In the genomic region with DNA sequence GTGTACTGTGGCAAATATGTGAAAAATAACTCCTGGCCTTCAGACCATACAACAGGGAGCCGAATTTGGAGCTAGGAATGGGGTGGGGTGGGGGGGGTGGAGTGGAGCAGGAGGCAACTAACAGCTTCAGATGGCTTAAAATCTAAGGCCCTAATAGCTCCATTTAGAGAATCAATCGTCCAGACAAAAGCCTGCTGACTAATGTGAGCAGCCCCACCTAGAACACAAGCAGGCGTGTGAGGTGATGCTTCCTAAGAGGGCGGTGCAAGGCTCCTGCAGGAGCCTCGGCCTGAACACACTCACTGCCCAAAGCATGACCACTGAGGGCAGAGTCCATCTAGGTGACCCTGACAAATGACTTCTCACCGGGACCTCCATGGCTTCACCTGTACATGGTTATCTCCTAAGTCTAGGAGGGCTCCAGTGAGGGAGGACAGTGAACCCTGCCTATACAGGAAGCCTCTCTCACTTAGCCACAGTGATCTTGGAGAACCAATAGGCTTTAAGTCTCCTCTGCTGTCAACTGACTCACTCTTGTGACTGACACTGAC, we compare ENCODE assay signal across 23 mouse cellular contexts. TPM values are rescaled to one million over a fixed set of nuclear protein-coding genes. Genes with fewer than 3 reads are reported as not detected.
DNase-seq lines count a peak whose midpoint lies in the region; ATAC-seq and TF ChIP-seq lines count a peak whose summit lies in the region.
"Had no signal": no experiment of that assay in that cellular context is flagged by ENCODE, and none has a peak within 500 bp of the region (broad histone marks: within the 10 kb centered on the region; RNA-seq: fewer than 3 reads in every experiment).

No protein-coding gene starts in this region.

- no peaks in the 10 kb centered on the region for H3K4me1 ChIP-seq in intestine, postnatal 0 days (replicated peaks; ENCODE audit: control insufficient read depth, insufficient read depth, low read length)
- H3K4me1 ChIP-seq in intestine, embryonic 15.5 days (replicated peaks) = no peaks in the 10 kb centered on the region
- no peaks in the 10 kb centered on the region for H3K4me1 ChIP-seq in stomach, postnatal 0 days (replicated peaks; ENCODE audit: control insufficient read depth, insufficient read depth)
- no peaks in the 10 kb centered on the region for H3K4me1 ChIP-seq in hindbrain, embryonic 14.5 days (replicated peaks; ENCODE audit: control insufficient read depth, insufficient read depth, low read length)
- H3K4me1 ChIP-seq: heart, embryonic 13.5 days; hindbrain, embryonic 12.5 days had no signal

- no peak overlapping the region for H3K27ac ChIP-seq in intestine, postnatal 0 days (ENCODE audit: low read depth, low read length)
- H3K27ac ChIP-seq in intestine, embryonic 15.5 days = no peak overlapping the region
- H3K27ac ChIP-seq in stomach, postnatal 0 days (replicated peaks) = no peak overlapping the region
- H3K27ac ChIP-seq in hindbrain, embryonic 14.5 days = no peak overlapping the region
- H3K27ac ChIP-seq: heart, adult 2 months; heart, embryonic 10.5 days; heart, embryonic 13.5 days; hindbrain, embryonic 12.5 days had no signal

- peaks cover 76% of the 10 kb centered on the region for H3K36me3 ChIP-seq in intestine, postnatal 0 days (ENCODE audit: control insufficient read depth, insufficient read depth)
- H3K36me3 ChIP-seq in intestine, embryonic 15.5 days = peaks cover 31% of the 10 kb centered on the region
- peaks cover 22% of the 10 kb centered on the region for H3K36me3 ChIP-seq in stomach, postnatal 0 days (ENCODE audit: control insufficient read depth, insufficient read depth, low read length)
- H3K36me3 ChIP-seq in hindbrain, embryonic 14.5 days (replicated peaks; ENCODE audit: control insufficient read depth, insufficient read depth) = peaks cover 97% of the 10 kb centered on the region

- H3K4me3 ChIP-seq in intestine, postnatal 0 days (ENCODE audit: low read depth, low read length) = no peak overlapping the region
- H3K4me3 ChIP-seq in intestine, embryonic 15.5 days (replicated peaks) = no peak overlapping the region
- no peak overlapping the region for H3K4me3 ChIP-seq in stomach, postnatal 0 days (ENCODE audit: low read depth, low read length)
- no peak overlapping the region for H3K4me3 ChIP-seq in hindbrain, embryonic 14.5 days (replicated peaks; ENCODE audit: low read length)
- H3K4me3 ChIP-seq: heart, adult 2 months; heart, embryonic 10.5 days; heart, embryonic 13.5 days; hindbrain, embryonic 12.5 days had no signal

- peak; percentile 50 for DNase-seq in ES-CJ7 (ENCODE audit: low read depth, low spot score)
- DNase-seq in R1 (ENCODE audit: low read depth, low spot score) = peak; percentile 45
- peak; percentile 34 for DNase-seq in stomach, postnatal 0 days (ENCODE audit: low spot score)
- DNase-seq in adrenal gland, adult 8-10 months = no peak
- DNase-seq in hindbrain, embryonic 14.5 days (ENCODE audit: low spot score) = no peak
- DNase-seq: adrenal gland, adult 2 months; adrenal gland, postnatal 25 days; B cell, adult 2 months; cerebellum, adult 11-12 months; cerebellum, adult 8-10 months; cerebellum, postnatal 10 days; forebrain, postnatal 0 days; gastrocnemius, postnatal 25 days; heart, adult 2 months had no signal

- H3K9ac ChIP-seq in intestine, postnatal 0 days (ENCODE audit: low read depth, low read length) = no peak overlapping the region
- no peak overlapping the region for H3K9ac ChIP-seq in intestine, embryonic 15.5 days
- no peak overlapping the region for H3K9ac ChIP-seq in stomach, postnatal 0 days (ENCODE audit: low read length)
- no peak overlapping the region for H3K9ac ChIP-seq in hindbrain, embryonic 14.5 days
- H3K9ac ChIP-seq: forebrain, postnatal 0 days; heart, embryonic 13.5 days; hindbrain, embryonic 12.5 days had no signal

- no peak for TF ChIP-seq EP300 in stomach, postnatal 0 days (optimal IDR thresholded peaks at IDR 0.05)

- no peak overlapping the region for H3K4me2 ChIP-seq in intestine, postnatal 0 days (replicated peaks; ENCODE audit: low read depth)
- no peak overlapping the region for H3K4me2 ChIP-seq in intestine, embryonic 15.5 days (replicated peaks)
- H3K4me2 ChIP-seq in stomach, postnatal 0 days (replicated peaks; ENCODE audit: low read depth) = no peak overlapping the region
- H3K4me2 ChIP-seq in hindbrain, embryonic 14.5 days (replicated peaks) = no peak overlapping the region
- H3K4me2 ChIP-seq: heart, embryonic 13.5 days; hindbrain, embryonic 12.5 days had no signal

- 0 out of 2 replicates have a peak, but pooled peaks have one; percentile 22 for ATAC-seq in intestine, postnatal 0 days
- no peak for ATAC-seq in intestine, embryonic 15.5 days
- ATAC-seq in stomach, postnatal 0 days (ENCODE audit: low FRiP score, low TSS enrichment) = peak; percentile 79
- no peak for ATAC-seq in hindbrain, embryonic 14.5 days (ENCODE audit: low FRiP score)
- ATAC-seq: forebrain, embryonic 14.5 days; hindbrain, embryonic 16.5 days; intestine, embryonic 16.5 days had no signal

- no peak for TF ChIP-seq CTCF in intestine, postnatal 0 days (IDR thresholded peaks at IDR 0.05; ENCODE audit: low read depth)
- no peak for TF ChIP-seq CTCF in stomach, postnatal 0 days (IDR thresholded peaks at IDR 0.05; ENCODE audit: low read depth)

- H3K27me3 ChIP-seq in intestine, postnatal 0 days (replicated peaks; ENCODE audit: control insufficient read depth, insufficient read depth, low read length) = no peaks in the 10 kb centered on the region
- no peaks in the 10 kb centered on the region for H3K27me3 ChIP-seq in intestine, embryonic 15.5 days (replicated peaks)
- H3K27me3 ChIP-seq in stomach, postnatal 0 days (ENCODE audit: control insufficient read depth, insufficient read depth, low read length) = no peaks in the 10 kb centered on the region
- no peaks in the 10 kb centered on the region for H3K27me3 ChIP-seq in hindbrain, embryonic 14.5 days (ENCODE audit: control insufficient read depth, insufficient read depth, low read length)
- H3K27me3 ChIP-seq: CH12.LX; heart, embryonic 13.5 days; hindbrain, embryonic 12.5 days had no signal

- H3K9me3 ChIP-seq in intestine, postnatal 0 days (ENCODE audit: control insufficient read depth) = no peaks in the 10 kb centered on the region
- no peaks in the 10 kb centered on the region for H3K9me3 ChIP-seq in intestine, embryonic 15.5 days
- no peaks in the 10 kb centered on the region for H3K9me3 ChIP-seq in stomach, postnatal 0 days (ENCODE audit: control insufficient read depth, low read length)
- no peaks in the 10 kb centered on the region for H3K9me3 ChIP-seq in hindbrain, embryonic 14.5 days (ENCODE audit: control insufficient read depth, low read length)
- H3K9me3 ChIP-seq: heart, embryonic 10.5 days; heart, embryonic 13.5 days; hindbrain, embryonic 12.5 days had no signal

- 72% methylated on average over 6 of the region's 6 CpGs for WGBS in intestine, postnatal 0 days
- WGBS in intestine, embryonic 15.5 days = 78% methylated on average over 6 of the region's 6 CpGs
- WGBS in stomach, postnatal 0 days = 57% methylated on average over 6 of the region's 6 CpGs
- 87% methylated on average over 6 of the region's 6 CpGs for WGBS in hindbrain, embryonic 14.5 days

RNA-seq across cellular contexts. Expression of gene Trpc4ap, which starts 28.2 kb away (rescaled TPM):
- polyA plus RNA-seq in intestine, postnatal 0 days (2015; fragmentation: Nextera tagmentation; extraction: Ambion mirVana) = 64.8 and 67.5 TPM in 2 replicates
- polyA plus RNA-seq in intestine, embryonic 15.5 days (2015; fragmentation: Nextera tagmentation; extraction: Ambion mirVana) = 113 TPM in 2 replicates
- polyA plus RNA-seq in stomach, postnatal 0 days (2015; fragmentation: Nextera tagmentation; extraction: Ambion mirVana) = 66.5 and 68.4 TPM in 2 replicates
- 100 to 1,000 TPM; 137 to 164 (median 150) TPM for total RNA-seq in adrenal gland, adult 8-10 months (2022)
- polyA plus RNA-seq in hindbrain, embryonic 14.5 days (2014; fragmentation: Nextera tagmentation; extraction: Ambion mirVana) = 163 and 176 TPM in 2 replicates

RNA-seq across cellular contexts. Expression of gene Myh7b, which starts 53.0 kb away (rescaled TPM):
- 2.7 and 2.8 TPM in 2 replicates for polyA plus RNA-seq in intestine, postnatal 0 days (2015; fragmentation: Nextera tagmentation; extraction: Ambion mirVana)
- 0.72 and 1.2 TPM in 2 replicates for polyA plus RNA-seq in intestine, embryonic 15.5 days (2015; fragmentation: Nextera tagmentation; extraction: Ambion mirVana)
- polyA plus RNA-seq in stomach, postnatal 0 days (2015; fragmentation: Nextera tagmentation; extraction: Ambion mirVana) = 0.05 and 0.15 TPM in 2 replicates
- under 1 TPM; 0.15 to 0.46 (median 0.22) TPM for total RNA-seq in adrenal gland, adult 8-10 months (2022)
- 0.40 and 0.99 TPM in 2 replicates for polyA plus RNA-seq in hindbrain, embryonic 14.5 days (2014; fragmentation: Nextera tagmentation; extraction: Ambion mirVana)

Comparison
In these comparisons a context has a peak if more than half of its experiments do, and no peak if none do; other contexts are left out.
1. ATAC-seq: peak in intestine, postnatal 0 days (single experiment) and stomach, postnatal 0 days (single experiment); none in intestine, embryonic 15.5 days (single experiment) and hindbrain, embryonic 14.5 days (single experiment).
2. DNase-seq: peak in ES-CJ7 (single experiment), R1 (single experiment) and stomach, postnatal 0 days (single experiment); none in adrenal gland, adult 8-10 months (single experiment) and hindbrain, embryonic 14.5 days (single experiment).